Comparison of ENCODE assay signal across 18 mouse cellular contexts in the genomic region with DNA sequence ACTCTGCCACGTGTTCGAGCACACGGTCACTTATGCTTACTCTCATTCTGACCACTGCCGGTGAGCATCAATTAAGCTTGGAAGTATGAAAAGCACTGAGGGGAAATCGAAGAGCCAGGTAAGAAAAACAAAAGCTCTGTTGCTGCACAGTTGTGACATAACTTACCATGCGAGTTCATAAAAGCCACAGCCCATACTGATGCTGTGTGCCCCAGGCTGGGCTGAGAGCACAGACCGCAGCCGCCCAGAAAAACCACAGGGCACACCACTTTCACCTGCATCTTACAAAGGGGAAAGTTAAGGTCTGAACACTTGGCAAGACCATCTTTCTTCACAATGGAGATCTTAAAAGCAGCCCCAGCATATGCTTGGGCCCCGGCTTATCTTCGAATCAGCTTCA.
DNase-seq lines count a peak whose midpoint lies in the region; TF ChIP-seq lines count a peak whose summit lies in the region.
"Had no signal": no experiment of that assay in that cellular context is flagged by ENCODE, and none has a peak within 500 bp of the region (broad histone marks: within the 10 kb centered on the region; RNA-seq: fewer than 3 reads in every experiment).

No protein-coding gene starts in this region.

- dilution Hi-C loops in CH12.LX (cut with MboI; ENCODE audit: extremely low pct_ligation_motif_present, extremely low pct_unique_long_range_greater_than_20kb, low sequenced_read_pairs): no loop called here

- peak; percentile 61 for DNase-seq in heart, adult 11 months
- no peak for DNase-seq in heart, postnatal 25 days (ENCODE audit: low spot score)
- DNase-seq in CH12.LX (ENCODE audit: extremely low read depth): no peak
- peak; percentile 84 for DNase-seq in fat pad, adult 2 months (ENCODE audit: extremely low read depth, low read depth, low spot score)
- no peak for DNase-seq in gastrocnemius, postnatal 4 days (ENCODE audit: low spot score in 2 of 2)
- DNase-seq in testis, postnatal 14 days (ENCODE audit: low spot score): no peak
- DNase-seq: adrenal gland, adult 8-10 months; adrenal gland, postnatal 14 days; adrenal gland, postnatal 36 days; cerebellum, adult 11-12 months; cerebellum, adult 2 months; cerebellum, adult 9-10 months; cerebellum, postnatal 10 days; cerebellum, postnatal 25 days had no signal

- TF ChIP-seq EP300 in CH12.LX (IDR thresholded peaks at IDR 0.05; ENCODE audit: low read length): no peak

- in situ Hi-C loops in CH12.LX (cut with MboI; ENCODE audit: low pct_ligation_motif_present, low pct_unique_long_range_greater_than_20kb, low sequenced_read_pairs): no loop called here

- H3K4me3 ChIP-seq in CH12.LX (replicated peaks in 1 of 3; ENCODE audit: low read depth in 2 of 3, low read length in 2 of 3, poor library complexity in 1 of 3): no peak overlapping the region
- H3K4me3 ChIP-seq: forebrain, embryonic 10.5 days; forebrain, embryonic 12.5 days had no signal

- no peaks in the 10 kb centered on the region for H3K36me3 ChIP-seq in CH12.LX (replicated peaks in 1 of 2; ENCODE audit: control insufficient read depth in 1 of 2, insufficient read depth in 1 of 2, low read length in 1 of 2)
- H3K36me3 ChIP-seq: forebrain, embryonic 10.5 days; forebrain, embryonic 12.5 days; G1E had no signal

- H3K4me1 ChIP-seq in CH12.LX (ENCODE audit: control insufficient read depth in 1 of 2, insufficient read depth in 2 of 2): no peaks in the 10 kb centered on the region
- H3K4me1 ChIP-seq: forebrain, embryonic 12.5 days had no signal

- TF ChIP-seq POLR2A in CH12.LX (IDR thresholded peaks at IDR 0.05; ENCODE audit: low read depth, low read length): no peak

- TF ChIP-seq CTCF in CH12.LX (conservative IDR thresholded peaks at IDR 0.05 in 1 of 2, IDR thresholded peaks at IDR 0.05 in 1 of 2; ENCODE audit: low read depth in 2 of 2, low read length in 2 of 2): no peak

- H3K9ac ChIP-seq in CH12.LX (ENCODE audit: insufficient read depth, low read depth): no peak overlapping the region
- H3K9ac ChIP-seq: forebrain, embryonic 12.5 days had no signal

- TF ChIP-seq RAD21 in CH12.LX (IDR thresholded peaks at IDR 0.05; ENCODE audit: low read depth, low read length): no peak

- no peaks in the 10 kb centered on the region for H3K79me2 ChIP-seq in CH12.LX (replicated peaks; ENCODE audit: control insufficient read depth, extremely low read depth, insufficient read depth, poor library complexity, severe bottlenecking)

- no peak overlapping the region for H3K27ac ChIP-seq in CH12.LX (ENCODE audit: insufficient read depth, low read depth)
- H3K27ac ChIP-seq: forebrain, embryonic 12.5 days had no signal

- H3K9me3 ChIP-seq in CH12.LX (replicated peaks; ENCODE audit: low read length): no peaks in the 10 kb centered on the region
- H3K9me3 ChIP-seq: forebrain, embryonic 10.5 days; forebrain, embryonic 12.5 days; G1E had no signal

- H3K27me3 ChIP-seq in CH12.LX (replicated peaks): no peaks in the 10 kb centered on the region
- H3K27me3 ChIP-seq: forebrain, embryonic 12.5 days; Patski had no signal

- intact Hi-C loops in heart, postnatal 25 days (cut with DNase I): no loop called here

- H3K4me2 ChIP-seq in CH12.LX (ENCODE audit: insufficient read depth, low read depth, poor library complexity, severe bottlenecking): no peak overlapping the region
- H3K4me2 ChIP-seq: forebrain, embryonic 12.5 days had no signal

TF ChIP-seq in CH12.LX, 34 proteins besides CTCF, POLR2A, EP300 and RAD21:
- TF ChIP-seq BHLHE40 (IDR thresholded peaks at IDR 0.05; ENCODE audit: low read depth, low read length): peak; percentile 38; the same call in 1 of the 2 replicates
- TF ChIP-seq SIN3A (IDR thresholded peaks at IDR 0.05; ENCODE audit: low read length): no peak

Comparison
In these comparisons a context has a peak if more than half of its experiments do, and no peak if none do; other contexts are left out.
1. DNase-seq: peak in heart, adult 11 months (single experiment) and fat pad, adult 2 months (single experiment); none in heart, postnatal 25 days (single experiment), CH12.LX (single experiment), gastrocnemius, postnatal 4 days (0 of 2) and testis, postnatal 14 days (single experiment).